Mouse (Mus musculus) stomach, embryonic 15.5 days (tissue): ENCODE data around the gene Dpp6. TPM values are rescaled to one million over a fixed set of nuclear protein-coding genes. Genes with fewer than 3 reads are reported as not detected.

ENCODE experiments used
- ATAC-seq: fragments of 200-750 bp; cut with Nextera tagmentation; 2 replicates; pipeline ENCODE4 v1.8.0; 2017; ENCODE audit warnings: low read depth, moderate number of reproducible peaks, moderate TSS enrichment; ENCODE audit not compliant: insufficient read depth, low FRiP score
- H3K27ac ChIP-seq: fragments of 300-500 bp; sonication (generic); 2 replicates; pipeline ENCODE4 v1.5.1; 2015; ENCODE audit warnings: mild to moderate bottlenecking, inconsistent platforms
- H3K27me3 ChIP-seq: fragments of 300-500 bp; sonication (generic); replicated peaks from 2 replicates; pipeline ENCODE4 v1.6.1; 2015; ENCODE audit warnings: inconsistent platforms
- H3K36me3 ChIP-seq: fragments of 300-500 bp; sonication (generic); 2 replicates; pipeline ENCODE4 v1.6.1; 2015; ENCODE audit warnings: inconsistent platforms
- H3K4me1 ChIP-seq: fragments of 300-500 bp; sonication (generic); 2 replicates; pipeline ENCODE4 v1.6.1; 2015; ENCODE audit warnings: inconsistent platforms
- H3K4me2 ChIP-seq: fragments of 300-500 bp; sonication (generic); 2 replicates; pipeline ENCODE4 v1.6.1; 2015; ENCODE audit warnings: mild to moderate bottlenecking, inconsistent platforms
- H3K4me3 ChIP-seq: fragments of 300-500 bp; sonication (generic); replicated peaks from 2 replicates; pipeline ENCODE4 v1.5.1; 2015; ENCODE audit warnings: inconsistent platforms
- H3K9ac ChIP-seq: fragments of 300-500 bp; sonication (generic); 2 replicates; pipeline ENCODE4 v1.6.1; 2015; ENCODE audit warnings: inconsistent platforms
- H3K9me3 ChIP-seq: fragments of 300-500 bp; sonication (generic); 2 replicates; pipeline ENCODE4 v1.6.1; 2016; ENCODE audit warnings: inconsistent platforms
- WGBS: fragments of 180-500 bp; shearing (Covaris S2); methylation state at CpG from one replicate; pipeline ENCODE4 v1.1.7; 2015; 5-methylcytosine and 5-hydroxymethylcytosine counted together
- polyA plus RNA-seq: library from polyadenylated mRNA; unstranded; fragments of >200 nt; fragmentation: Nextera tagmentation; extraction: Ambion mirVana; gene quantifications from 2 replicates; pipeline ENCODE4 v1.2.1, GENCODE M21; 2015

The Dpp6 gene
- polyA plus RNA-seq, 1 experiment from 2014 or later: 2.4 TPM

DNA sequence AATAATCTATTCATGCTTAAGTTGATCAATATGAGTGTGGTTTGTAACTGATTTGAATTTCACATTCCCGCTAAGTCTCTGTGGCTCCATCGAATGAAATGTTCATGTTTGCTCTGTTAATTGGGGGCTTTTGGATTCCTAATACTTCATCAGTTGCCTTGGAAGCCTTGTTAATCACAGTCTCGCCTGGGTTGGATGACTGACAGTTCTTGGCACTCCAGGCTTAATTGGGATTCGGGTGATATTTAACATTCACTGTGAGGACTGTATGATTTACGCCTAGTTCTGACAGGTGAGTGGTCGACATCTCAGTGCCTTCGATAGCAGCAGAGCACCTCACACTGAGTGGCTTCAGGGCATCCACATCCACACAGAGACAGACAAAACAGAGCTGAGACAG lies 90.1 kb downstream of the Dpp6 start:
- Histone ChIP-seq H3K36me3 (no peaks in the 10 kb centered on the region), H3K27ac (no peak overlapping the region), H3K9ac (no peak overlapping the region), H3K9me3 (no peaks in the 10 kb centered on the region), H3K4me2 (no peak overlapping the region), H3K4me1 (peaks cover 9% of the 10 kb centered on the region), H3K4me3 (no peak overlapping the region), H3K27me3 (0 out of 2 replicates have a peak, but pooled peaks cover 5% of the 10 kb centered on the region)
- WGBS: 79% methylated on average over 7 of the region's 7 CpGs
- no peak for ATAC-seq

DNA sequence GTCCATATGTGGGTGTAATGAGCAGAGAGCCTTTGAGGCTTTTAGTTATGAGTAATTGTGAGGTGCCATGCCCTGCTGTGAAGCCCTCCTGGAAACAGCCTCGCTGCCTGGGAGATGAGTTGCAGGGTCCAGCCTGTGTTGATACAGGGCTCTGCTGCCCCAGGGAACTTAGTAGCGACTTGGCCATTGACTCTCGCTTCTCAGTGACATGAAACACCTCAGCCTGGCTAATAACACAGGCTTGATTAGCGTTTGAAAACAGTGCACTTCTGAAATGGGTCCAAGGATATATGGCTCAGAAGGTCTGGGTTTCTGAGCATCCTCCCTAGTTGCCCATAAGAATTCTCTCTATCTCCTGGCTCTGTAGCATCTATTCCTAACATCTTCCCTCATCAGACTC lies 91.6 kb downstream of the Dpp6 start:
- no peak overlapping the region for H3K9ac ChIP-seq
- 63% methylated on average over 4 of the region's 4 CpGs for WGBS
- H3K9me3 ChIP-seq: no peaks in the 10 kb centered on the region
- ATAC-seq: no peak
- H3K4me3 ChIP-seq: no peak overlapping the region
- H3K4me2 ChIP-seq: no peak overlapping the region
- peaks cover 9% of the 10 kb centered on the region for H3K4me1 ChIP-seq
- no peaks in the 10 kb centered on the region for H3K36me3 ChIP-seq
- 0 out of 2 replicates have a peak, but pooled peaks cover 2% of the 10 kb centered on the region for H3K27me3 ChIP-seq
- H3K27ac ChIP-seq: no peak overlapping the region

DNA sequence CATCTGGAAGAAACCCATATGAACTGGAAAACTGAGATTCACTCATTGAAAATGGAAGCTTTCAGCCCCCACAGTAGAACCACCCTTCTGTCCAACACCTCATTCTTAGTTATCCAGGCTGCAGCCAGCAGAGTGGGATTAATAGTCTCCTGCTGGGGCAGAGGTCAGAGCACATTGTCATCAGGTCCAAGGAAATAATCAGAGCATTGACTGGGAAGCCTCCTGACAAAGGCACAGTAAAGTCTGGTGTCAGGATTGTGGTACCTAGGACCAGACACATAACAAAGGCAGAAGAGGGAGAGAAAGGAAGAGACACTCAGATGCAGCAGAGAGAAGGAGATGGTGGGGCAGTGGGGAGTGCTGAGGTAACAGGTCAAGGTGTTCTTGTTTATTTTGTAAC lies 93.3 kb downstream of the Dpp6 start:
- Histone ChIP-seq H3K27me3 (no peaks in the 10 kb centered on the region), H3K36me3 (no peaks in the 10 kb centered on the region), H3K4me3 (no peak overlapping the region), H3K9ac (no peak overlapping the region), H3K9me3 (no peaks in the 10 kb centered on the region), H3K27ac (no peak overlapping the region), H3K4me1 (no peaks in the 10 kb centered on the region), H3K4me2 (no peak overlapping the region)
- no peak for ATAC-seq

DNA sequence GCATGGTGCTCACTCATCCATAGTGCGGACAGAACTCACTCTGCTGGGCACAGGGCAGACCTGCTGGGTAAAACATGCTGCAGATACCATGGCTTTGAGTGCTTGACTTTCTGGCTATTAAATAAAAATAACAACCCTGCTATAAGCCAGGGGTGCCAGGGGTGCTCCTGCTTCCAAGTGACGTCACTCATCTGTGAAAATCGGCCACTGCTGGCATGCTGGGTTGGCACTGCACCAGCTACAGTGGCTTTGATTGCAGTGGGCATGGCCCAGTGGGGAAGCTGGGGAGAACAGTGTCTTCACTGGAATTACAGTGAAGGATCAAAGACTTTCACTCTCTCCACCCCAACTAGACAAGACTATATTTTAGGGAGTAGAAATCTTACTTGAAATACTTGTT lies 95.0 kb downstream of the Dpp6 start:
- no peaks in the 10 kb centered on the region for H3K36me3 ChIP-seq
- no peaks in the 10 kb centered on the region for H3K9me3 ChIP-seq
- H3K9ac ChIP-seq: no peak overlapping the region
- ATAC-seq: no peak
- no peaks in the 10 kb centered on the region for H3K27me3 ChIP-seq
- no peak overlapping the region for H3K4me3 ChIP-seq
- H3K4me2 ChIP-seq: no peak overlapping the region
- no peaks in the 10 kb centered on the region for H3K4me1 ChIP-seq
- WGBS: 84% methylated on average over 3 of the region's 3 CpGs
- no peak overlapping the region for H3K27ac ChIP-seq

DNA sequence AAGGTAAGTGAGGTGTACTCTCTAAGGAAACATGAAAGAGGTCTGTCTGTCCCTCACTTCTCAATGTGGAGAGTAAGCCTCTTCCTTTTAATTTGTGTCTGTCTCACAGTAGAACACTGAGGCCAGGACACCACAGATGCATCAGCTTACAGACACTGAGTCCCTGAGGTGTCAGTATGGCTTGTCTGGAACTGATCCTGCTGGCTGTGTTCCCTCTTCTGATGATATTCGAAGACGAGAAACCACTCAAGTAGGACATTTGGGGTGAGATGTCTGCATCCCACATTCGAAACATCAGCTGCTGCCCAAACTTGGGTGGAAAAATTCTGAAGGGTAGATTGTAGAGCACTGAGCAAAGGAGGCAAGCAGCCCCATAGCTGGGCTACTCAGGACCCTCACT lies 101.8 kb downstream of the Dpp6 start:
- H3K36me3 ChIP-seq: no peaks in the 10 kb centered on the region
- no peak for ATAC-seq
- H3K4me2 ChIP-seq: no peak overlapping the region
- no peaks in the 10 kb centered on the region for H3K9me3 ChIP-seq
- H3K4me1 ChIP-seq: no peaks in the 10 kb centered on the region
- WGBS: 81% methylated on average over 3 of the region's 3 CpGs
- H3K4me3 ChIP-seq: no peak overlapping the region
- no peaks in the 10 kb centered on the region for H3K27me3 ChIP-seq
- H3K9ac ChIP-seq: no peak overlapping the region
- H3K27ac ChIP-seq: no peak overlapping the region

DNA sequence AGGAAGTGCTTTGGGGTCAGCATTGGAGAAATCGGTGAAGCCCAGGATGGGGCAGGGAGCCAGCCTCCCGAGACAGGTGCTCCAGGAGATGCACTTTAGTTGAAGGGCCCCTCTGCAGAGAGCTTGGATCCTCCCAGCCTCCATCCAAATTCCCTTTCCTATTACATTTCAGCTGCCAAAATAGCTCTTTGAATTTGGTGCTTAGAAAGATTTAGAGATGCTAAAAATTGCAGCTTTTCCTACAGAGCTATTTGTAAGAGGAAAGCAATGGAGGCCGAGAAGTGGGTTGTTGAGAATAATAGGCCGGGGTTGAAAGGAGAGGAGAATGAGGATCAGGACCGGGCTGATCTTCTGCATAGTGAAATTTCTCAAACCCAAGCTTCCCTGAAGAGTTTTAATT lies 107.5 kb downstream of the Dpp6 start:
- no peaks in the 10 kb centered on the region for H3K36me3 ChIP-seq
- no peaks in the 10 kb centered on the region for H3K4me1 ChIP-seq
- H3K9ac ChIP-seq: no peak overlapping the region
- ATAC-seq: no peak
- no peak overlapping the region for H3K27ac ChIP-seq
- no peaks in the 10 kb centered on the region for H3K9me3 ChIP-seq
- no peak overlapping the region for H3K4me2 ChIP-seq
- H3K27me3 ChIP-seq: no peaks in the 10 kb centered on the region
- WGBS: 82% methylated on average over 5 of the region's 5 CpGs
- no peak overlapping the region for H3K4me3 ChIP-seq

DNA sequence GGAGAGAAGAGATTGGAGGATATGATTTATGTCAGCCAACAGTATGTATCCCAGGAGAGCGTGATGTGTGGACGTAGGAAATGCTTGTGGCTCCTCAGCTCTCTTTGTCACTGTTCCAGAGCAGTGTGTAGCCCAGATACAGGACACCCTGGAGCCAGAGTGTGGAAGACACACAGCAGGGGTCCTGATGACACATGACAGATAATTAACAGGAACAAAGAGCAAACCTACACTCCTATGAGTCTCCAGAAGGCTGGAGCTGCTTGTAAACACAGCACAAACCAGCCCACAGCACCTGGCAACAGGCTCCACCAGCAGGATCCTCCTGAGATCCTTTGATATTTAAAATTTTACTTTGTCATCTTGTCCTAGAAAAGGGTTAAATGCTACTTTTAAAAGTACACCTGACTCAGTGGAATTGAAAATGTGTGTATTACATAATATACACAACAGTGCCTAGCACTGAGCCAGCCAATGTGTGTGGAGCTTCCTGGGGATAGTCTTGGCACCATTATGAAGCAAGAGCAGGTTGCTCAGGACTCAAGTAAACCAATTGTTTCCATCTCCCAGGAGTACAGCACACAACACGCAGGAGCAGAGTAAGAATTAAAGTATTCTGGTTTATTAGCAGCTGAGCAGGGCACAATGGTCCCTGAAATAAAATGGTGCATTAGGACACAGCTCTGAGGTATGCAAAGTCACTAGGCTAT lies 115.6 kb downstream of the Dpp6 start:
- no peak overlapping the region for H3K27ac ChIP-seq
- no peaks in the 10 kb centered on the region for H3K36me3 ChIP-seq
- H3K4me3 ChIP-seq: no peak overlapping the region
- H3K4me2 ChIP-seq: no peak overlapping the region
- WGBS: 48% methylated on average over 3 of the region's 3 CpGs
- no peak for ATAC-seq
- no peaks in the 10 kb centered on the region for H3K4me1 ChIP-seq
- no peaks in the 10 kb centered on the region for H3K9me3 ChIP-seq
- H3K9ac ChIP-seq: no peak overlapping the region
- no peaks in the 10 kb centered on the region for H3K27me3 ChIP-seq

DNA sequence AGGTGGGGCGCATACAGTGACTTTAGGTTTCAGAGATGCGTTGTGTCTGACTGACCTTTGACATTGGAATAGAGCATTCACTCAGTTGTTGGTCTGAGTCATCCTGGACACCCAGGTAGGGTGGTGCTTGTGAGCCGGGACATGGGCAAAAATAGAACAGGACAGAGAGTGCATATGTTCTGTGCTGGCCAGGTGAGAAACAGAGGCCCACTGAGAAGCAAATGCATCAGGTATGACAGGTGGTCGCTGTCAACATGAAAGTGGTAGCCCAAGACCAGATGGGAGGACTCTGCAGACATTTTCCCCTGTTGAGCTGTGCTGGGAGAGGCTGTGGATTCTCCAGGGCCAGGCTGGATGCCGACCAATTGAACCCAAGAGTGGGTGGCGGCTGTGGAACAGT lies 117.9 kb downstream of the Dpp6 start:
- WGBS: 76% methylated on average over 6 of the region's 6 CpGs
- Histone ChIP-seq H3K4me1 (no peaks in the 10 kb centered on the region), H3K27me3 (no peaks in the 10 kb centered on the region), H3K27ac (no peak overlapping the region), H3K9me3 (no peaks in the 10 kb centered on the region), H3K36me3 (no peaks in the 10 kb centered on the region), H3K4me2 (no peak overlapping the region), H3K4me3 (no peak overlapping the region), H3K9ac (no peak overlapping the region)
- no peak for ATAC-seq

DNA sequence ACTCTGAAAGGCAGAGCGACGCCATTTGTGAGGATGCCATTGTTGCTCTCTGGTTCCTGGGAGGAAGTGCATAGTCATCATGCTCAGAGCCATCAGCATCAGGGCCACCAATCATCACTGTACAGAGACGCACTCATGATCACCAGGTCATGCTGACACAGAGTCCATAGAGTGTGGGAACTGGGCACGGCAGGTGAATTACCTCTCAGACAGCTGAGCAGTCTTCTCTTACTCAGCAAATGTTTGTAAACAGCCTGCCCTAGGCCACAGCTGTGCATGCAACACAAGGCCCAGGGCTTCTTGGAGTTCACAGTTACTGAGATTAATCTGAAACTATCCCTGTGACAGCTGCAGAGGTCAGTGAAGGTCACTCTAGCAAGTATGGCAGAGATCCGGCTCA lies 124.5 kb downstream of the Dpp6 start:
- WGBS: 61% methylated on average over 5 of the region's 5 CpGs
- no peaks in the 10 kb centered on the region for H3K27me3 ChIP-seq
- no peak overlapping the region for H3K27ac ChIP-seq
- H3K4me2 ChIP-seq: no peak overlapping the region
- no peak for ATAC-seq
- H3K4me1 ChIP-seq: no peaks in the 10 kb centered on the region
- H3K4me3 ChIP-seq: no peak overlapping the region
- no peaks in the 10 kb centered on the region for H3K36me3 ChIP-seq
- H3K9ac ChIP-seq: no peak overlapping the region
- H3K9me3 ChIP-seq: no peaks in the 10 kb centered on the region

DNA sequence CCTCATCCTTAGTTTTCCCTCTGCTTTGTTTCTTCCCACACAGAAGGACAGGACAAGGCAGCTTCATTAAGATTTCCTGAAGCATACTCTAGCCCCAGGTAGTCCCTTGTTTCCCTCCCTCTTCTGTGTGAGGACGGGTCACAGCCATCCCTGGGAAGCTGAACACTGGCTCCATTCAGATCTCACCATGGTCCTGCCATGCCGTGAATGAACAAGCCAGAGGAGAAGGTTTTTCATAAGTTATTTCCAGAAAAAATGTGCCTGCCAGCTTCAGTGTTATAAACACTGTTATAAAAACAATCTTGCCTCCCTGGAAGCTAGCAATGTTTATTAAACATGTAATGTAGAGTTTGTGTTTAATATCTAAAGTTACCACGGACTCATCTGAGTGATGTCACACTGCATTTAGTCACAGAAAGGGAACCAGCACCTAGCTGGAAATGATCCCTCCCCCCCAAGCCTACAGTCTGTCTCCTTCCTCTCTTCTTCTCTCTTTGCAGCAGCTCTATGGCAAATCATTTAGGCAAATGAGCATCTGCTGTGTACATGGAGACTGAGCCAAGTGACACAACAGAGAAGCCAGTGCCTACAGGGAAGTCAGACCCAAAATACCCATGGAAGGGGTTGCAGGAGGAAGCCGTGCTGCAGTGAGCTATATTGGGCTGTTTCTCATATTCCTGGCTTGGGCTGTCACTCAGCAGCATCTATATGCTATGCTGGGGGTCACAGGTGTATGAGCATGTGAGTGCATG lies 128.3 kb downstream of the Dpp6 start:
- no peaks in the 10 kb centered on the region for H3K9me3 ChIP-seq
- no peaks in the 10 kb centered on the region for H3K27me3 ChIP-seq
- H3K4me3 ChIP-seq: no peak overlapping the region
- ATAC-seq: no peak
- H3K27ac ChIP-seq: no peak overlapping the region
- no peak overlapping the region for H3K4me2 ChIP-seq
- 45% methylated on average over 4 of the region's 4 CpGs for WGBS
- H3K9ac ChIP-seq: no peak overlapping the region
- H3K36me3 ChIP-seq: no peaks in the 10 kb centered on the region
- H3K4me1 ChIP-seq: no peaks in the 10 kb centered on the region

DNA sequence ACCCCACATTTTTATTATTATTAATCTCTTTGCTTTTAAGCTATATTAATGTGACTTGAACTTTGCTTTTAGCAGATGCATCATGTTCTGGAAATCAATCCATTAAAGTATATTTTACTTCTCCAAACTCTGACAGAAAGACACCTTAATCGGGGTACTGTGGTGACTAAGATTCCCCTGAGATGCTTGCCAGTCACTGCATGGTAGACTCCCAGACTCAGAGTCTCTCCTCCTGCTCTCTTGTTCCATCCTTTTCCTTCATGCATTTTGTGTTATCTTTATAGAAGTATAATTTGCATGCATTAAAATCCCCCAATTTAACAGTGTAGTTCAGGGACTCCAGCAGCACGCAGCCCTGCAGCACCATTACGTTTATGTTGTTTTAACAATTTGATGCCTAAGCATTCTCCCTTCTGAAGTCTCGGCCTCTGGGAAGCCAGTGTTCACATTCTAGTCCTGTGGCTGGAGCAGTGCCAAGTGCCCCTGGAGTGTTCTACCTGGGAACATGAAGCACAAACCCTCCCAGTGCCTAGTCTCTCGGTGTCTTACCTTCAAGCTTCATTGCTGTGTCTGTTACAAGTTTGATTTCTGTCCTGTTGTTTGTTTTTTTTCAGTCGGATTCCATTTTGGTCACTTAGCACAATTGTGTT lies 153.1 kb downstream of the Dpp6 start:
- 61% methylated on average over 6 of the region's 6 CpGs for WGBS
- no peaks in the 10 kb centered on the region for H3K9me3 ChIP-seq
- ATAC-seq: no peak
- no peak overlapping the region for H3K9ac ChIP-seq
- no peaks in the 10 kb centered on the region for H3K27me3 ChIP-seq
- no peaks in the 10 kb centered on the region for H3K4me1 ChIP-seq
- no peak overlapping the region for H3K27ac ChIP-seq
- no peak overlapping the region for H3K4me3 ChIP-seq
- H3K4me2 ChIP-seq: no peak overlapping the region
- H3K36me3 ChIP-seq: no peaks in the 10 kb centered on the region

DNA sequence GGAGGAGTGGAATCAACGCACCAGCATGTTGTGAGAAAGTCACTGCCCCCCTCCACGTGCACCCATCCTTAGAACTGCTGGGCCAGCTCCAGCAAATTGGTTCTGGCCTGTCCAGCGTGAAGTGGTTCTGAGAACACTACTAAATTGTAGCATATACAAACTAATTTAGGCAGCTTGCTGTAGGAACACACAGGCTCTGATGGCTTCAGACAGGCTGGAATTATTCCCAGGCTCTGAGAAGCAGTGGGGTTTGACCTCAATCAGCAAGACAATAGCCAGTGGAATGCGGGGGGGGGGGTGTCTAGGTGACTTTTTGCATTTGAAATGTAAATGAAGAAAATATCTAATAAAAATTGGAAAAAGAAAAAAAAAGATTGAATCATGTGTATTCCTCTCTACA lies 156.2 kb downstream of the Dpp6 start:
- Histone ChIP-seq H3K4me3 (no peak overlapping the region), H3K4me2 (no peak overlapping the region)
- 55% methylated on average over 4 of the region's 4 CpGs for whole genome bisulfite sequencing

More for the DNA sequence above, 156.2 kb downstream of the Dpp6 start:
- no peak for ATAC-seq
- no peaks in the 10 kb centered on the region for H3K27me3 ChIP-seq
- no peaks in the 10 kb centered on the region for H3K9me3 ChIP-seq
- no peaks in the 10 kb centered on the region for H3K4me1 ChIP-seq
- H3K27ac ChIP-seq: no peak overlapping the region
- no peaks in the 10 kb centered on the region for H3K36me3 ChIP-seq
- H3K9ac ChIP-seq: no peak overlapping the region
